Mouse (Mus musculus): ENCODE measurements around the gene Nox3.

DNA sequence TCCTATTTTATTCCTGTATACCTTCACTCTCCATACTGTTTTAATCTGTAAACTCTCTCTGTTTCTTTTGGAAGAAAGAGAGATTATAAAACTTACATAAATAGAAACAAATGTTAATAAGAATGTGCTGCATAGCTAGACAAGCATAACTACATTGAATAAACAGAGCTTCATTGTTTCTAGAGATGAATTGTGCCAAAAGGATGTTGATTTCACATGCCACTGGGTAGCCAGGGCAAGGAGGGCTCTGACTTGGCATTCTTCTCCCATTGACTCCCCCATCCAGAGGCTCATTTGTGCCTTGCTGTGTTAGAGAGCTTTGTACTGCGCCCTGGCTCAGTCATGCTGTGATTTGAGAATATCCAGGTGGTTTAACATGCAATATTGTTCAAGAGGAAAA, 98.2 kb downstream of the Nox3 start:
- no peak for TF ChIP-seq POLR2A (IDR thresholded peaks at IDR 0.05; ENCODE audit: low read depth, low read length)
- TF ChIP-seq CTCF (IDR thresholded peaks at IDR 0.05; ENCODE audit: extremely low read depth, insufficient read length, insufficient replicate concordance, low read depth, low read length): no peak

Data from small intestine, adult 2 months (tissue).